Mouse (Mus musculus) cortical plate, adult 2 months (tissue): Measurements from ENCODE around the gene Cobl.

ENCODE experiments used
- CTCF ChIP-seq: fragments of 200-500 bp; IDR thresholded peaks from 2 replicates; pipeline ENCODE4 v1.5.1; 2011; ENCODE audit warnings: mild to moderate bottlenecking, control low read depth, low read length; ENCODE audit not compliant: insufficient read depth; ENCODE audit errors: extremely low read depth
- POLR2A ChIP-seq: fragments of 200-500 bp; IDR thresholded peaks from 2 replicates; pipeline ENCODE4 v1.6.1; 2011; ENCODE audit warnings: mild to moderate bottlenecking, low read length, control low read depth; ENCODE audit not compliant: insufficient read depth; ENCODE audit errors: extremely low read depth

DNA sequence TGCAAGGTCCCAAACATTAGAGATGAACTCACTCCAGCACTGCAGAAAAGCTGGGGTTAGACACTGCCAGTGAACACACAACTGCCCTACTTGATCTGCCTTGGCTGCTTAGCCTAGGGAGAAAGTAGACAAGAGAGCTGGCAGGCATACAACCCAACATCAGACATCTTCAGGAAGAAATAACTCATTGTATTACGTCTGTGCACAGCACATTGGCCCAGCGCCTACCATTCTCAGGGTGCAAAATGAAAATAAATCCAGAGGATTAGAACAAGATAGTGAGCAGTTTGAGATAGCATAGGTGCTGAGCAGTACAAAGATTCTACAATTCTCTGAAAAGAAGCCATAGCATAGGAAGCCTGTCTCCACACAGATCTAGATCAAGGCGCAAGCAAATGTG, 109.1 kb downstream of the Cobl start:
- TF ChIP-seq CTCF (no peak), POLR2A (no peak)
